Mouse (Mus musculus) heart, postnatal 25 days (tissue): ENCODE data around the gene Timm9. TPM values are rescaled to one million over a fixed set of nuclear protein-coding genes. Genes with fewer than 3 reads are reported as not detected.

Experiments used
- DNase-seq: peaks from one replicate; pipeline ENCODE4 v3.0.0; 2022; ENCODE audit warnings: low spot score
- intact Hi-C: fragments of 180-260 bp; cut with DNase I; formaldehyde crosslinking; loops from one replicate; pipeline ENCODE4 v1.15.1; 2025
- total RNA-seq, 2 experiments: library from RNA; stranded (reverse); gene quantifications; 2 replicates each; pipeline ENCODE4 v1.2.3; 2021

Gene Timm9
- 10 to 100 TPM; 33.6 to 35.6 TPM for total RNA-seq

DNA sequence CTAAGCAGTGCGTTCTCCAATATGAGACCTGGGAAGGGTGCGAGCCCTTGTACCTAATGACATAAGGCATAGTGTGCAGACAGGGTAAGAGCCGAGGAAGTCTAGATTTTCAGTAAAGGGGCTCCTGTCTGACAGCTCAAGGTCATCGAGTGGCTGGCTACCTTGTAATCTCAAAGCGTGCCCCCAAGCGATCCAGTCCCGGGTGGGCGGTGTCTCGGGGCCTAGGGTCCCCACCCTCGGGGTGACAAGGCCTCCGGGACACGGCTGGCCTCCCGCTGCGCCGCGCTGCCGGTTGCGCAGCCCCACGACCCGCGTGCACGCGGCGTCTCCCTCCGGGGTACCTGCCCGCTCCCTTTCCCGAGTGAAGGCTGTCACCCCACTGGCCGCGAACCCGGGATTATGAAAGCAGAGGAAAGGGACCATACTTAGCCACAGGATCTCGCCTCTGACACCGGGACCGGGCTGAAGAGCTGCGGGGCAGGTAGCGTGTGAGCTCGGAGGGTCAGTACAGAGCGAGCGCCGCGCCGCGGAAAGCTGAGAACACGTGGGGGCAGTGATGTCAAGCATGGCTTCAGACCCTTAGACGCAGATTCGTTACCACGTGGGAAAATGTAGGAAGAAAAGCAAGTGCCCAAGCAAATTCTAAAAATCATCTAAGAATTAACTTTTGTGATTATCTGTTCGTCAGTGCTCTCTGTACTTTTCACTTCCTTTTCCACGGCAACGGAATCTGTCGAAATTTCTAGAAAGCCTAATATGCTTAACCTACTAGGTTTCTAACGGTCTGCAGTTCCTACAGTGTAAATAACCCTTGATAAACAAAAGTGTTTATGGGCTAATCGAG is at the start of gene Timm9, which contains the start of gene 2700049A03Rik:
Gene Timm9, minus strand, starts transcription at position 555 of the 844 bp plus-strand sequence.
Gene 2700049A03Rik, plus strand, starts transcription at position 719 of the 844 bp plus-strand sequence.
- peak; percentile 43 for DNase-seq
- intact Hi-C loops = loop anchor here (5.0 kb wide), 1 partner anchor 169 kb away; no protein-coding TSS in a partner anchor

DNA sequence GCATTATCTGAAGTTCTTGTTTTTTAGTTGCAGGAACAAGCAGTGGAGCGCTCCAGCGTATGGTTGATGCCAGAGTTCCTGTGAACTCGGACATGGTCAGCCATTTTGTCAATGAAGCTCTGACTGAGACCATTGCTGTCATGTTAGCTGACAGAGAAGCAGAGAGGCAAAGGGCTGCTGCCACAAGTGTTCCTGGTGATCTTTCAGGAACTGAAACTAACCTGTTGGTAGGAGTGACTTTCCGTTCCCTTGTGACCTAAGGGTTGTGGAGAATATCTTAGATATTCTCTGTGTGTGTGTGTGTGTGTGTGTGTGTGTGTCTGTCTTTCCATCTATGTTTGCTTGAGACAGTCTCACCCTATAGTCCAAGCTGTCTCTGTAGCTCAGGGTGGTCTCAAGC is 47.9 kb upstream of the Timm9 start:
- intact Hi-C loops = no loop called here
- DNase-seq = no peak

DNA sequence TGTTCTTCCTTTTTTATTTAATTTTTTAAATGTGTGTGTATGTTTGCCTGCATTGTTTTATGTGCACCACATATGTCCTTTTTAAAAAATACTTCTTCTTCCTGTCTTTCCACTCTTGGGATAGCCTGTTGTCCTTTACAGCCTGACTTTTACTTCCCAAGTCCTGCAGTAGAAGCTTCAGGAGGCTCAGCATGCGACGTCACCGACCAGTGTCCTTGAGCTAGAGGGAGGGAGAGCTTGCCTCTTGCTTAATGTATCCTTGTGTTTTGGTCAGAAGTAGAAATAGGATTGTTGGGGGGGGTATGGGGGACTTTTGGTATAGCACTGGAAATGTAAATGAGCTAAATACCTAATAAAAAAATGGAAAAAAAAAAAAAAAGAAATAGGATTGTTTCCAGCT is 47.3 kb upstream of the Timm9 start:
- intact Hi-C loops = no loop called here
- DNase-seq = no peak

DNA sequence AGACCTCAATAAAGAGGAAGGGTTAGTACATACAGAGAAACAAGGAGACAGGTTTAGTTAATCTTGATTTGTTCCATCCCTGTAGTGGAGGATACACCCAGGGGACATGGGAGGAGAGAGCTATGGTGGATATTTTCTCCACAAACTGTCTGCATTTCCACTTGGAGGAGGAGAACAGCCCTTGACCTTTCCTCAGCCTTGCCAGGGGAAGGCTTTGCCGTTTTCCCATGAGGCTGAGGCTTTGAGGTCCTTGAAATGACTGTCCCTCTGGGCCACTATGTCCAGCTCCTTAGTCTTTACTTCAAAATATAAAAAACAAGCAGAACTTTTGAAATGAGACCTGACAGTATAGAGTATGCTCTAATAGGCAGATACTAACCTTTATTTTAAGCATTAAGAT is 33.4 kb upstream of the Timm9 start:
- intact Hi-C loops = no loop called here
- DNase-seq = no peak

DNA sequence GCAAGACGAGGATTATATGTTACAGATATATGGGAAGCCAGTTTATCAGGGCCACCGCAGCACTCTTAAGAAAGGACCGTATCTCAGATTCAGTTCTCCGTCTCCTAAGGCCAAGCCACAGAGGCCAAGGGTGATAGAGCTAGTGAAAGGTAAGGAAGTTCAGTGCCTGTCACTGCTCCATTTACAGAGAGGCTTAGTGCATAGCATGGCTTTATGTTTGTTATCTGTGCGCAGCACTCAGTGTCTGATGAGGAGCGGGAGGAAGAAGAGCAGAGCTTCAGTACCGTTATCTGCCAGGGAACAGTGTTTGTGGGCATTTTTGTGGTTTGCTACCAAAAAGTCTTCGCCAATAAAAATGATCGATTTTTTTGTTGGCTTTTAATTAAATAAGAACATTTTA is 27.9 kb upstream of the Timm9 start:
- no peak for DNase-seq
- intact Hi-C loops = no loop called here

DNA sequence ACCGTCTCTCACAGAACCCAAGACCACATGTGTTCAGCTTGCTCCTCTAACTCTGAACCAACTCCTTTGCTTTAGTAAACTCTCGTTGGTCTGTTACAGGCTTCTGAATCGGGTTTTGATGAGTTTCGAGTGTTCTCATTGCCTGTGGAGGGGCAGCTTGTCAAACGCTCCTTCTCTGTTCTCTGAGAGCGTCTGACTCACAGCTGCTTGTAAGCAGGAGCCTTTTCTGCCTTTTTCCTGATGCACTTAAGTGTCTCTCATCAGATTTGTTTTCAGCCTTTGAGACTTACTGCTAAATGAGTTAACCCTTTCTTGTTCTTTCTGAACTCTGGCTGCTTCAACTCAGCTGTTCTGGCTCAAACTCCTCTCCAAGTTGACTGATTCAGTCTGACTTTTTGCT is 21.5 kb upstream of the Timm9 start:
- intact Hi-C loops = no loop called here

DNA sequence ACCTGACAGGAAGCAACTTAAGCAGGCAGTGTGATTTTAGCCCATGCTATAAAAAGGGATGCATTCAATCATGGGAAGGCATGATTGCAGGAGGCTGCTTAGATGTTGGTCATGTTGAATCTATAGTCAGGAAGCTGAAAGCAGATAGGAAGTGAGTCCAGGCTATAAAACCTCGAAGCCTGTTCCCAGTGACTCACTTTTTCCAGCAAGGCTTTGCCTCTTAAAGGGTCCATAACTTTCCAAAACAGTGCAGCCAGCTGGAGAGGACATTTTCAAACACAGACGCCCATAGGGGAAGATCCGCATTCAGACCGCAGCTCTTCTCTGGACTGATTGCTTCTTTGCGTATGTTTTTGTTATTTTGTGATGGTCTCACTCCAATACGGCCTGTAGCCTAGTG is 18.5 kb upstream of the Timm9 start:
- intact Hi-C loops = no loop called here
- no peak for DNase-seq

More for the DNA sequence above, 21.5 kb upstream of the Timm9 start:
- no peak for DNase-seq

DNA sequence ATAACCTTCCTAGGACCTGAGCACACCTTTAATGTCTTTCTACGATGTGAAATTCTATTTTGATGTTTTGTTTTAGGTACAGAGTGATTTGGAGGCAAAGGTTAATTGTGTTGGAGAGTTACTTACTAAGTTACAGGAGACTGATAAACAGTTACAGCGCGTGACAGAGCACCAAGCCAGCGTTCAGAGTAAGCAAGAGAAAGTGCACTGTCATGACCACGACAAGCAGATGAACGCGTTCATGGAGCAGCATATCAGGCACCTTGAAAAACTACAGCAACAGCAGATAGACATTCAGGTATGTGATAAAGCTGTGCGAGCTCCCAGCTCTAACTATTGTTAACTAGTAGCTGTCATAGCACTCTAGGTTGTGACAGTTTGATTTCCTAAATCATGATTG is 13.7 kb upstream of the Timm9 start:
- no peak for DNase-seq
- intact Hi-C loops = no loop called here

DNA sequence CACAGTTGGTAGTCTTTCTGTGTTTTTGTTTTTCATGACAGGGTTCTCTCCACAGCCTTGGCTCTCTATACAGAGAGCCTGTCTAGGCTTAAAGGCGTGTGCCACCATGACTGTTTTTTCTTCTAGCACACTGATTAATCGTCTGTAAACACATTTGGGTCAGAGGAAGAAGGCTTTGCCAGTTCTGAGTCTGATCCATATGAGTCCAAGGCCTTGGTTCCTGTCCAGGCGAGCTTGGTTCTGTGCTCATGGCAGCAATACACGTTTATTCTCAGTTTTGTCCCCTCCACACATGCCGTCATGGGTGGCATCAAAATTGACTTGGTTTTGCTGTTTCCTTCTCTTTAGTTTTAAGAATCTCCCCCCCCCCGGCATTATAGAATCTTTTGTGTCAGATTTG is 13.0 kb upstream of the Timm9 start:
- intact Hi-C loops = no loop called here
- no peak for DNase-seq

DNA sequence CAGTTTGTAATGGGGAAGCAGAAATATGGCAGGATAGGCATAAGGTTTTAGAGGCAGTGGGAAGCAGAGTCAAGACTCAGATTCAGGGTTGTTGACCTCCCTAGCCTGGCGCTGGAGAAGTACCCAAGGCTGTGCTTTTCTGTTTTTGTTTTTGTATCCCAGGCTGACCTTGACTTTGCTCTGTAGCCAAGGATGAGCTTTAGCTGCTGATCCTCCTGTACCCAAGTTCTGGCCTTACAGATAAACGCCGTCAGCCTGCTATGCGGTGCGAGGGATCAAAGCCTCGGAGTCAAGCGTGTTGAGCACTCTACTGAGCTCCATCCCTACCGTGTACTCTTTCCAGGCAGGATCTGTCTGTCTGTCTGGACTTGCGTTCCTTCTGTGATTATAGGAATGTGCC is 12.3 kb upstream of the Timm9 start:
- intact Hi-C loops = no loop called here
- DNase-seq = no peak

DNA sequence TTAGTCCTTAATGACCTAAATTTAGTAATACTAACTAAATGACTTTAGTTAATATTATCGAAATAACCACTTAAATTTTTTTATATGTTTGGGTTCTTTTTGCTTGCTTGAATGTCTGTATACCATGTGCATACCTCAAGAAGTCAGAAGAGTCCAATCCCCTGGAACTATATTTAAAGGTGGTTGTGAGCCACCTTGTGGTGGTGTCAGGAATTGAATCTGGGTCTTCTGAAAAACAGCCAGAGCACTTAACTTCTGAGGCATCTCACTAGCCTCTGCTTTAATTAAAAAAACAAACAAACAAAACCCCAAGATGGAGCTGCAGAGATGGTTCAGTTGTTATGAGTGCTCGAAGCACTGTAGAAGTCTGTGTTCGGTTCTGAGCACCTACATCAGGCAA is 11.2 kb upstream of the Timm9 start:
- no peak for DNase-seq

DNA sequence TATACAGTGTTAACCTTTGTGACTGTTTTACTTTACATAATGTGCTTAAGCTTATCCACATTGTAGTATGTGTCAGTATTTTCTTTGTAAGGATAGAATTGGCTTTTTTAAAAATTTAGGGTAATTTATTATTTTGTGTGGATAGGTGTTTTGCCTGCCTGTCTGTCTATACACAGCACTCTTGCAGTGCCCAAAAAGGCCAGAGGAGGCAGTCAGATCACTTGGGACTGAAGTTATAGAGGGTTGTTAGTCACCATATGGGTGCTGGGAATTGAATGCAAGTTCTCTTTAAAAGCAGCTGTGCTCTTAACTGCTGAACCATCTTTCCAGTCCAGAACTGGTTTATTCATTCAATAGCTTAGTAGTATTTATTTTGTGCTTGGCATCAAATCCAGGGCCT is 4.7 kb upstream of the Timm9 start:
- intact Hi-C loops = no loop called here
- DNase-seq = no peak

More for the DNA sequence above, 11.2 kb upstream of the Timm9 start:
- intact Hi-C loops = no loop called here

DNA sequence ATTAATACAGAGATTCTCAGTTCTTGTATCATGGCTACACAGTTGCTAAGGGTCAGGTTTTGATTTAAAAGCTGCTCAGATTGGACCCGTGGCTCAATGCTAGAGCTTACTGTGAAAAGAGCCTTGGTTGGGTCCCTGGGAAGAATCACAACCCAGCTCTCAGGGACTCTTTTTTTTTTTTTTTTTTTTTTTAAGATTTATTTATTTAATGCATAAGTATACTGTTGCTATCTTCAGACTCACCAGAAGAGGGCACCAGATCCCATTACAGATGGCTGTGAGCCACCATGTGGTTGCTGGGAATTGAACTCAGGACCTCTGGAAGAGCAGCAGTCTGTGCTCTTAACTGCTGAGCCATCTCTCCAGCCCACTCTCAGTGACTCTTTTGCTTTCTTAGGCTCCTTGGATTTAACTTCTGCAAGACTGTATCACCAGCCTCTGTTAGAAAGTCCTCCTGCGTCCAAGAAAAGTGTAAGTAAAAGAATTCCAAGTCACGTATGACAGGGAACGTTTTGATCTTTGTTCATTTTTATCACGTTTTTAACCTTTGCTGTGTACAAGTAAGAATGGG is 2.9 kb upstream of the Timm9 start:
- intact Hi-C loops = loop anchor here (5.0 kb wide), 1 partner anchor 172 kb away; no protein-coding TSS in a partner anchor
- no peak for DNase-seq

DNA sequence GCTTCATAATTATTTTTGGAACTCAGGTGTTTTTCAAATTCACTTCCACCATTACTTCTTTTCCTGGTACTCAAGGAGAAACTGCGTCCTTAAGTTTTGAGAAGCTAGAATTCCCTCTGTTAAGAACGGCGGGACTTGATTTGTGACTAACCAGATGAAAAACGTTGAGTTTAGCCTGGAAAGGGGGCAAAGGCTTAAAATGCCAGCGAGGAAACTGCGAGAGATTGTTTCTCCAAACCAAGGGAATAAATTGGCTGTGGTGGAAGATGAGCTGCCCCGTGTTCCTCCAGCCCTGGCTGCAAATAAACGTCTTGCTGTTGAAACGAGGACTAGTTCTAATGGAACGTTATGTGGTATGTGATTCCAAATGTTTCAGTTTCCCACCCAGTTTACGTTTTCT is 1.2 kb upstream of the Timm9 start:
- DNase-seq = no peak
- intact Hi-C loops = loop anchor here (5.0 kb wide), 1 partner anchor 170 kb away; no protein-coding TSS in a partner anchor

DNA sequence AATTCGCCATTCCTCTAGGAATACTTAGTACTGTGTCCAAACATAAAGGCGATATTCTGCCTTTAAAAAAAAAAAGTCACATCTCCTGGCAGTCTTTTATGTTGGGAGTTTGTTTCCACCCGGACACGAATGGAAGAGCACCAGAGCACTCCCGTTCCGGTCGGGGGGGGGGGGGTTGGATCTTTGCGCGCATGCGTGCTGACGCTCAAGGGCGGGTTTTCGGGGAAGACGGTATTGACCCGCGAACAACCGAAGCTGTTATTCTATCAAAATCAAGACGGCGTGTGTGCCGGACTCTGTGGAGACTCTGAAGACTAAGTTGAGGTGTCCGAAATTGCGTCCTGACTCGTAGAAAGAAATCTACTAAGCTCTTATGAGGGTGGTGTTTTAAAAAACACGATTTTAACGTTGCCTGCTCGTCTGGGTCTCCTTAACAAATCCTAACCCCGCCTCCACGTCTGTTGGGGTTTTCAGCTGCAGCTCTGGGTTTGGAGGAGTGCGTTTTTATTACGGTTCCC is 549 bp upstream of the Timm9 start:
- DNase-seq = peak; percentile 43
- intact Hi-C loops = loop anchor here (5.0 kb wide), 1 partner anchor 170 kb away; no protein-coding TSS in a partner anchor

DNA sequence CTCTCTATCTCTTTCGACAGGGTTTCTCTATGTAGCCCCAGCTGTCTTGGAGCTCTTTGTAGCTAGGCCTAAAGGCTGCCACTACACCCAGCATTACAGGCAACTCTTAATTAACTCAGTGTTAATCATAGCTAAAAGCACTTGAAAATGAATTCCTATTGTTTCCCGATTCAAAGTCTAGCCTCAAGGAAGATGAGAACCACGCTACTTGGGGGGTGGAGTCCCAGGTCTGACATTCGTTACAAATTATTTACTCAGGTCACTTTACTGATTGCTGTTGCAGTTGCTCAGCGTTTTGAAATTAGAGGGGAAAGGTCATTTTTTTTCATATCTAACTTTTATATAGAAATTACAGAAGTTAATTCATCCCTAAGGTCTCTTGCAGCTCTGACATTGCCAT is 903 bp downstream of the Timm9 start:
- DNase-seq = no peak
- intact Hi-C loops = loop anchor here (5.0 kb wide), 1 partner anchor 168 kb away; no protein-coding TSS in a partner anchor

DNA sequence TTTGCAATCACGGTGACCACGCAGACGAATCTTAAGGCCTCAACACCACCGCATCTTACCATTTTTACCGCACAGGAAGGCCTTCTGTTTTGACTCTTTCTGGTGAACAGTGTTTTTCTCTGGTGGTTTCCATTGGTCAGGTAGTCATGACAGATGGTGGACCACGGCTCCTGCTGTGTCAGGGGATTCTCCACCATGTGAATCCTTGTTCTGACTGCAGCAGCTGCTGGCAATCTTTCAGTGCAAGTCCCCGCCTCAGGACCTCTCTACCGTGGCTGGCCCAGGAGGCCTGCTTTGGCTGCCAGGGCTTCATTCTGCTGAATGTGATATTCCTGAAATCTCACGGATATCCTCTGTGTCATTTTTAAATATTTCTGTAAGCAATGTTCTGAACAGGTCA is 13.2 kb downstream of the Timm9 start:
- intact Hi-C loops = no loop called here
- no peak for DNase-seq

DNA sequence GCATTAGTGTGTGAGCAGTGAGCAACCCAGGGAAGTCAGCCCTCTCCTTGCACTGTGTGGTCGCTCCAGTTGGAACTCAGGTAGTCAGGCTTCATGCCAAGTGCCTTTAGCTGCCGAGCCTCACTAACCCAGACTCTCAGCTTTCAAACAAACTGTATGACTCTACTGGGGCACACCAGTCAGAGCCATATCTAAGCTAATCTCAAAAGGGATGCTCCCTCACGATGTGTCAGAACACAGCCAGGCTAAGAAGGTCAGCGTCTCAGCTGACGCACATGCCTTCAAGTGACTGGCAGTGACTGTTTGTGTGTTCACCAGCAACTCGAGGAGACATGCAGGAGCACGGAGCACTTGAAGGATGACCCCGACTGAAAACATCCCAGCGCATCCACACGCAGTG is 13.8 kb downstream of the Timm9 start:
- DNase-seq = no peak
- intact Hi-C loops = no loop called here

DNA sequence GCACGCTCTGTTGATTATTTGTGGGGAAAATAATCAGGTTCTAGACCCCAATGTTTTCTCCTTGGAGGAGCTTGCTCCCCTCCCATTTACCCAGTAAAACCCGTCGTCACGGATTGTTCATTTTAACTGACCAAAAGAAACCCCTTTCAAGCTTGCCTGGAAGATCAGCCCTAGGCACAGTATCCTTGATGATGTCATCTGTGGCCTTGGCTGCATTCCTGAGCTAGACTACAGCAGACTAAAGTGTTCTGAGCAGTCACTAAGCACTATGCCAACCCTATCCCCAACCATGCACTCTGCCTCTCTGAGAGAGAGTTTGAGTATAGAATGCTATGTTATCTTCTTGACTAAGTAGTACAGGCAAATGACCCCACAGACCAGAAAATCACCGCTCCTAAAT is 20.1 kb downstream of the Timm9 start:
- DNase-seq = no peak
- intact Hi-C loops = no loop called here

DNA sequence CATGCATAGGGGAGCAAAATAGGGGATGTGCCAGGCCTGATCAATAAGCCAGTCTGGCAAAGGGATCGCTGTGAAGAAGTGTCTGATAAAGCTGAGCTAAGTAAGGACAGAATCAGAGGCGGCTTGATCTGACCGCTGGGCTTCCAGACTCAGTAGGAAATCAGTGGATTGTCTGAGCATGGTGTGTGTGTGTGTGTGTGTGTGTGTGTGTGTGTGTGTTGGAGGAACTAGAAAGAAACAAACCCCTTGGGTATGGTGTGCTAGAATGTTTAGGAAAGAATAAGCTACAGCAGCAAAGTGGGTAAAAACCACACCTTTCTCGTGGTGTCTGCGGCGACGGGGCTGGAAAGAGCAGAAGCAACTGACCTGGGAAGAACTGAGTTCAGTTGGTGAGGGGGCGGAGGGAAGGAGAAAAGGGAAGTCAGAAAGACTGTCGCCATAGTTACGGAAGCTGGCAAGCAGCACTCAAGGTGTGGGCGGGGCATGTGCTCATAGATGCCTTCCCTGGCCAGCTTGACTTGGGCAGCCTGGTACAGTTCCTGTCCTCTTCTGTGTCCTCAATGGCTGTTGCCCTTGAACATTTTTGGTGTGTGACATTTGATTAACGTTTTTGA is 22.7 kb downstream of the Timm9 start:
- no peak for DNase-seq
- intact Hi-C loops = no loop called here

DNA sequence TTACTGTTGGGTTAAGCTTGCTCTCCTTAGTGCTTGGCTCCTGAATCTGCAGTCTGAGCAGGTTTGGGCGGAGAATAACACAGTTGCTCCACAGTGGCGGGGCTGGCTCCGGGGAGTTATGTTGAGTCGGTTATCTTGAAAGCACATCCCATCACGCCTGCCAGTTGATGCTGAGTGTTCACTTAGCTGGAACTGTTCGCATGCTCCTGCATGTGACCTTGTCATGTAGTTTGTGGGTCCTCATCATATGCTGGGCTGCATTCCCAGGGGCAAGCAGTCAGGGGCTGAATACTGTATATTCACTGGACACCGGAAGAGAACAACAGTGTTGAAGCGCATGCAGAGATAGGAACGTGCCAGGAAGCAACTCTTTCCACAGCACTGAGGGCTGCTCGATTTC is 23.4 kb downstream of the Timm9 start:
- intact Hi-C loops = no loop called here
- no peak for DNase-seq
